Mouse (Mus musculus): ENCODE data around the gene Gm47429.

GRCm38 (mm10) chr13:50424517-50424916 is 19.2 kb downstream of the Gm47429 start:
- TF ChIP-seq CTCF (IDR thresholded peaks at IDR 0.05; ENCODE audit: borderline replicate concordance, control insufficient read depth, extremely low read depth, insufficient read depth, low read length, poor library complexity) (no peak), POLR2A (IDR thresholded peaks at IDR 0.05; ENCODE audit: control insufficient read depth, extremely low read depth, insufficient read depth, low read length, poor library complexity) (no peak)
